Mouse (Mus musculus): ENCODE results near the gene Aldh3b2.

DNA sequence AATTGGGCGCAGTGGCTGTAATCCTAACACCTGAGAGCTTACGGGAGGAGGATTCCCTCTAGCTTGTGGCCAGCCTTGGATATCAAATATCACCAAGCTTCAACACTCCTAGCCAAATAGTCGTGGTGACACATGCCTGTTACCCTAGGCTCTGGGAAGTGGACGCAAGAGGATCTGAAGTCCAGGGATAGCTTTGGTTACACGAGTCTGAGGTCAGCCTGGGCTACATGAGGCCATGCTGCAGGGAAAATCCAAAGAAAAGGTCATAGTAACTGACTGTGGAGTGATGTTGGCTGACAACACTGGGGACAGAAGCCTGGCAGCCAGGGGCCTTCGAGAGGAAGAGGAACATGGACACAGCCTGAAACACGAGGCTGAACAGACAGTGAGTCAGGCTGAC is 24.0 kb downstream of the Aldh3b2 start:
- no peak for TF ChIP-seq CTCF (conservative IDR thresholded peaks at IDR 0.05; ENCODE audit: low read length)
- no peak for TF ChIP-seq NANOG (IDR thresholded peaks at IDR 0.05; ENCODE audit: borderline replicate concordance, low read length)

Data from E14TG2a.4 (cell line).